Mouse (Mus musculus) embryonic facial prominence, embryonic 12.5 days (tissue): Measurements from ENCODE around the gene Myo1f. TPM values are rescaled to one million over a fixed set of nuclear protein-coding genes. Genes with fewer than 3 reads are reported as not detected.

Experiments
- polyA plus RNA-seq: library from polyadenylated mRNA; unstranded; fragments of >200 nt; fragmentation: Nextera tagmentation; extraction: Ambion mirVana; gene quantifications from 2 replicates; pipeline ENCODE4 v1.2.1, GENCODE M21; 2016

The Myo1f gene
- polyA plus RNA-seq, 1 experiment from 2014 or later: 3.6 TPM

Other genes starting within 250 kb of the Myo1f start
- 12.8 and 13.2 TPM in 2 replicates for gene Zfp81, start 196.8 kb upstream of the Myo1f start, polyA plus RNA-seq
- 22.3 and 25.9 TPM in 2 replicates for gene Zfp101, start 161.1 kb upstream of the Myo1f start, polyA plus RNA-seq
- not detected in 2 replicates for gene Actl9, start 122.8 kb upstream of the Myo1f start, polyA plus RNA-seq
- gene Adamts10, start 31.5 kb upstream of the Myo1f start, polyA plus RNA-seq: 93.7 and 112 TPM in 2 replicates
- 40.0 and 40.4 TPM in 2 replicates for gene Zfp414, start 73.4 kb downstream of the Myo1f start, polyA plus RNA-seq
- 0.50 and 1.1 TPM in 2 replicates for gene Pram1, start 82.3 kb downstream of the Myo1f start, polyA plus RNA-seq
- 428 and 475 TPM in 2 replicates for gene Hnrnpm, start 131.2 kb downstream of the Myo1f start, polyA plus RNA-seq
- gene March2, start 163.0 kb downstream of the Myo1f start, polyA plus RNA-seq: 44.7 and 47.1 TPM in 2 replicates
- 367 and 378 TPM in 2 replicates for gene Rab11b, start 204.8 kb downstream of the Myo1f start, polyA plus RNA-seq
- gene Angptl4, start 226.1 kb downstream of the Myo1f start, polyA plus RNA-seq: 44.2 and 45.6 TPM in 2 replicates